Mouse (Mus musculus) cerebellum, adult 2 months (tissue): ENCODE data around the gene Cst7.
"Not testable (repeated sequence)": the region's sequence is repeated elsewhere in the genome, so short reads cannot be mapped to it uniquely, and the experiment has no call there.

ENCODE experiments used
- CTCF ChIP-seq: fragments of 200-500 bp; IDR thresholded peaks from 2 replicates; pipeline ENCODE4 v1.5.1; 2011; ENCODE audit warnings: low read depth, mild to moderate bottlenecking, control low read depth, low read length, moderate library complexity, borderline replicate concordance; ENCODE audit not compliant: insufficient read depth
- POLR2A ChIP-seq: fragments of 200-500 bp; IDR thresholded peaks from 2 replicates; pipeline ENCODE4 v1.6.1; 2011; ENCODE audit warnings: low read length, control low read depth, borderline replicate concordance; ENCODE audit not compliant: insufficient read depth

GRCm38 (mm10) chr2:150549576-150549975 is 20.6 kb upstream of the Cst7 start:
- not testable (repeated sequence) for TF ChIP-seq POLR2A, CTCF
